Mouse (Mus musculus): Measurements from ENCODE around the gene Toe1.

The Toe1 gene

DNA sequence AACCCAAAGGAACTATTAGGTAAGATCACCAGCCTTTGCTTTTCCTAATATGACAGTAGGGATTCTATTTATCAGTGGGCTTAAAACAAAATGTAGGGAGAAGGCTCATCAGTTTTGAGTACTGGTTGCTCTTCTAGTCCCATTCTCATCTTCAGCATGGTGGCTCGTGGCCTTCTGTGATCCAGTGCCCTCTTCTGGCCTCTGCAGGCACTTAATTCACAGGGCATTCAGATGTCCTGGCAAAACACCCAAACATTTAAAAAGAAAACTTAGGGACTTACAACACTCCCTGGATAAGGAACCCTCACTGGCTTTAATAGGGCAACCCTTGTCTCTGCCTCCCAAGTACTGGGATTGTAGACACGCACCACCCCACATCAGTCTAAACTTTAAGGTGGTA is 13.2 kb downstream of the Toe1 start:
- in situ Hi-C loops (cut with MboI), result no loop called here

DNA sequence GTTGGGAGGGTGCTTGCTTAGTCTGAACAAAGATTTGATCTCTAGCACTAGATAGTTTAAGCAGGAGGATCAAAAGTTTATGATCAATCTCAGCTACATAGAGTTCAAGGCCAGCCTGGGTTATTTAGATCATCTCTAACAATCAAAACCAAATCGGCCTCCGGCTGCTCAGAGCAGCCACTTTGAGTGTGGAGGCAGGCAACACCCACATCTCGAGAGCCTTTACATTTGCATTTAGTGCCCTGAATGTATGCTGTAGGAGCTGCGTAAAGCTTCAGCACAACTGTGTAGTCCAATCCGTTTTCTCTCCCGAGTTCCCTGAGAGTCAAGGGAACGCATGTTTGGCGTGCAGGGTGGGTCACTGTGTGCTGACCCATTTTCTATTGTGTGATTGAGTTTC is 15.0 kb downstream of the Toe1 start:
- in situ Hi-C loops (cut with MboI), result no loop called here

DNA sequence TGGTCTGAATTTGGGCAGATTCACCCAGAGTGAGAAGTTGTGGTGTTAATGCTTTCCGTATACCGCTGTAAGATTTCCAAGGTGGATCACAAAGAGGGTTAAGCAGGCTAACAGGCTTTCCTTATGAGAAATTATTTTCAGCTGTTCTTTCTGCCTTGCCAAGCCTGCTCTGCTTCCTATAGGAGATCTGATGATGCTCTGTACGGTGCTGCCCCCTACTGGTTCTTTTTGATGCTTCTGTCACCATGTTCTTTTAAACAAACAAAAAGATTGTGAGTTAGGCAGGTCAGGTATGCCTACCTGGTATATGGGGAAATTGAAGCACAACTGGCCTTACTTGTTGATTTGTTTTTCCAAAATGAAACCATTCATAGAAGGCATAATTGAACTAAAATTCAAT is 18.5 kb downstream of the Toe1 start:
- in situ Hi-C loops (cut with MboI), result no loop called here

DNA sequence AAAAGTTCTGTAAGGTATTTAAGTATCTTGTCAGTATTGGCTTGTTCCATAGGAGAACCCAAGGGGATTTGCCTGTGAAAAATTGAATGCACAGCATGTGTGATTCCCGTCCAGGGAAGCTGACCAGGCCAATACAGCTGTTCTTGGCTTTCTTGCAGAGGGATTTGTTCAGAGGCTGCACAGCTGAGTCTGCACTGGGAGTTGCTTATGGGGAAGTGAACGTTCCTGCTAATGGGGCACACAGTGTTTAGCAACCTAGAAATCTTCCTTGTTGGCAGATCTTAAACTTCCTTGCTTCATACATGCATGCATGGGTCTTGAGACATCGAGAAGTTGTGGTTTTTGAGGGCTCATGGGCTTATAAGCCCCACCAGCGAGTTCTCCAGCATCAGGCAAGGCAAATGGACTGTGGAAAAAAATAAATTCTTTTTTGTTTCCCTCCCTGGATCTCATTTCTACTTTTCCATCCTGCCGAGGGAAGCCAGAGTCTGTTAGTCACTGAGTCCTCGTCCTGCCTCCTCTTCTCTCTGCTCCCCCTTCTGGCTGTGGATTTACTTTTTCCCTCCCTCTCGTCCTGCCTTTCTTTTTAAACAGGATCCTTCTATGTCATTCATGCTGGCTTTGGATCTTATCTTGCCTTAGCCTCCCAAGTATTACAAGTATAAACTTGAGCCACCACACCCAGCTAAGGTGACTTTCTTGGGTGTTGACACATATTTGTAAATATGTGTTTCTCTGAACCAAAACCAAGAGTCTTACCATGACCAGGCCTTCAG is 19.3 kb downstream of the Toe1 start:
- in situ Hi-C loops (cut with MboI), result no loop called here

DNA sequence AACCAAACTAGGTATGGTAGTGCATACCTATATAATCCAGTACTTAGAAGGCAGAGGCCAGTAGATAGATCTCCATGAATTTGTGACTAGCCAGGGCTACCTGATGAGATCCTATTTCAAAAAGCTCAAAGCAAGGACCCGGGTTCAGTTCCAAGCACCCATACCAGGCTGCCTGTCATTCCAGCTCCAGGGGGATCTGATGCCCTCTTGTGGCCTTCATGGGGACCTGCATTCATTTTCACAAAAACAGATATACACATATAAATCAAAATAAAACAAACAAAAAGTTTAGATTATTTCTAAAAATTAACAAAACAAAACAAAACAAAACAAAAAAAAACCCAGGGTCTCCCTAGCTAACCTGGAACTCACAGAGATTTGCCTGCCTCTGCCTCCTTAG is 20.9 kb downstream of the Toe1 start:
- in situ Hi-C loops (cut with MboI), result no loop called here

DNA sequence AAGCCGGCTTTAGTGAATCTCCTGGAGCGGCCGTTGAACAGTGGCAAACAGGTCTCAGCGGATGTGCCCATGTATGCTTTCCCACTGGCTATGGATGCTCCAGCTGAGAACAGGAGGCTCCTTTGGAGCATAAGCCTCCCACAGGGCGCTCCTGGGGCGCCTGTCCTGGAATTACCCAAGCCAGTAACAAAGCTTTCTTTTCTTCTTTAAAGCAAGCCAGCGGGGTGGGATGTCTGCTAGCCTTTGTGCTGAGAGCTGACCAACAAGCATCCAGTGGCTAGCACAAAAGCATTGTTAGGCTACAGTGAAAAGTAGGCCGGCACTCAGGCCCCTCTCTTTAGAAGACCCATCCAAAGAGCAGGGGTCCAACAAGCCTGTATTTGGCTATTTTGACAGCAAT is 25.3 kb downstream of the Toe1 start:
- in situ Hi-C loops (cut with MboI), result loop anchor here (5.0 kb wide), 1 partner anchor 65 kb away; no protein-coding TSS in a partner anchor

DNA sequence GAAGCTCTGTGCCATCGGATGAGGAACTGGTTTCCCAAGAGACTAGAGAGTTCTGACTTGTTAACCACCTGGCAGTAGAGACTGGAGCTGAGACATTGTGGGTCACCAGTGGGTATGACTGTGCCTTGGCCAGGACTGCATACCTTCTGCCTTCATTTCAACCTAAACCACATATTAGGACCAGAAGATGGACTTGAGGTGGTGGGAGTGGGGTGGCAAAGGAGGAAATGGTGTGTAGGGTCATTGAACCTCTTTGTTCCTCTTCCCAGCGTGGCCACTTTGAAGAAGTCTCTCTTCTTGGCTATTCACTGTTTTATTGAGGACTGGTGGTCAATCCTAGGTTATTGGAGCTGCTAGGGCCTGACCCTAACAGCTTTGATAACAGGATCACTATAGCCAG is 26.1 kb downstream of the Toe1 start:
- in situ Hi-C loops (cut with MboI), result loop anchor here (5.0 kb wide), 1 partner anchor 64 kb away; no protein-coding TSS in a partner anchor

DNA sequence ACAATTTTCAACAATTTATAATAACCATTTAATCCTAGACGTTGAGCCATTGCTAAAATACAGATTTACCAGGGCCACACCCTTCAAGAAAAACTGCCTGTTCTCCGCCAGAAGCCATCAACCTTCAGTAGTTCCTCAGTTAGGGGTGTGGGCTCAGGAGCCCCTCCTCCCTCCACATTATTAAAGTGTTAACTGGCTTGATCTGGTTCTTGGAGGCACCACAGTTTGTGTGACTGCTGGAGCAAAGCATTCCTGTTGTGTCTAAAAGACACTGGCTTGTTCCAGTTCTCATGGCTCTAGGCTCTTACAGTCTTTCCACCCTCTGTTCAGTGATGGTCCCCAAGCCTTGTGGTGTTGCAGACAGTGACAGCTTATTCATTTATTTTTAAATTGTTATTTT is 26.9 kb downstream of the Toe1 start:
- in situ Hi-C loops (cut with MboI), result loop anchor here (5.0 kb wide), 1 partner anchor 63 kb away; no protein-coding TSS in a partner anchor

DNA sequence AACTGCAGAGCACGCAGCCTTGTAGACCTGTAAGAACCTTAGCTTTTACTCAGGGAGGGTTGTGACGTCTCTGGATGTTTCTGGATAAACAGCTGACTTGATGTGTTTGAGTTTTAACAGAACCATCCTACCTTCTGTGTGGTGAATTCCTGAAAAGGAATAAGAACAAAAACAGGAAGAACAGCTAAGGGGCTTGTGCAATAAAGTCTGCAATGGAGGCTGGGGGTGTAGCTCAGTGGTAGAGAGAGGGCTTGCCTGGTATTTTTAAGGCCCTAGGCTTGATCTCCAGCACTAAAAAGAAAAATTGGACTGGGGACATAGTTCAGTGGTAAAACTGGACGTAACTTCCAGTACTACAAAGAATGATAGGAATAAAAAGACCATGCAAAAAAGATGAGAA is 30.4 kb downstream of the Toe1 start:
- in situ Hi-C loops (cut with MboI), result no loop called here

DNA sequence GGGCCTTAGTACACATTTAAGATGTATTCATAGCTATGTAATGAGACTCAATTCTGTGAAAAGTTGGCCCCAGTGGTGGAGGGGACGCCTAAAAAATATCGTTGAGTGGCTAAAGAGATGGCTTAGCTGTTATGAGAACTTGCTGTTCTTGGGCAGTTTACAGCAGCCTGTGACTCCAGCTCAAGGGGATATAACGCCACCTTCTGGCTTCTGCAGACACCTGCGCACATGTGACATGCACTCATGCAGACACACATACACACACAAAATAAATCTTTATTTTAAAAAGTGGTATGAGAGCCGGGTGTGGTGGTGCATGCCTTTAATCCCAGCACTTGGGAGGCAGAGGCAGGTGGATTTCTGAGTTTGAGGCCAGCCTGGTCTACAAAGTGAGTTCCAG is 31.0 kb downstream of the Toe1 start:
- in situ Hi-C loops (cut with MboI), result no loop called here

DNA sequence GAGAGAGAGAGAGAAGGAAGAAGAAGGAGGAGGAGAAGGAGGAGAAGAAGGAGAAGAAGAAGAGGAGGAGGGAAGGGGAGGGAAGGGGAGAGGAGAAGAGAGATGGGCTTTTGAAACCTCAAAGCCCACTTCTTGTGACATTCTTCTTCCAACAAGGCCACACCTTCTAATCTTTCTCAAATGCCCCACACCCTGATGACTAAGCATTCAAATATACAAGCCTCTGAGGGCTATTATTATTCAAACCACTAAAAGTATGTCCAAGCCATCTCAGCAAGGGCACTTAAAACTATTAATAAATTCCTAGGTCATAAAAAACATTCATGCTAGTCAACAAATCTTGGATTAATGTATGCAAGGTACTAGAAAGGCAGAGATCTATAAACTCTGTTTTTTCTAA is 38.4 kb downstream of the Toe1 start:
- in situ Hi-C loops (cut with MboI), result no loop called here

DNA sequence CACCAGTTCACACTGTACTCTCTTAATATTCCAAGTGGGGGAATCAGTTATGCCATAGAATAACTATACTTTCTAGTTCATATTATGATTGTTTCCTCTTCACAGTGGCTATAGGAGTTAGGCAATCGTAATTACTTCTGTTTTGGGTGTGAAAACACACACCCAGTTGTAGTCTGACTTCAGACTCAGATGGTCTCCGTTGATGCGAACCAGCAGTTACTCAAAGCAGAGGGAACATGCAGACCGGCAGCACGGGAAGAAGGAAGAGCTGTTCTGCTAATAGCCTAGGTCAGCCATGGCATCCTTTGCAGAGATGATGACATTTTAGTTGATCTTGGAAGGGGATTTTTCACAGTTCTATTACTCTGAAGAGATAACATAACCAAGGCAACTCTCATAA is 38.9 kb downstream of the Toe1 start:
- in situ Hi-C loops (cut with MboI), result no loop called here

DNA sequence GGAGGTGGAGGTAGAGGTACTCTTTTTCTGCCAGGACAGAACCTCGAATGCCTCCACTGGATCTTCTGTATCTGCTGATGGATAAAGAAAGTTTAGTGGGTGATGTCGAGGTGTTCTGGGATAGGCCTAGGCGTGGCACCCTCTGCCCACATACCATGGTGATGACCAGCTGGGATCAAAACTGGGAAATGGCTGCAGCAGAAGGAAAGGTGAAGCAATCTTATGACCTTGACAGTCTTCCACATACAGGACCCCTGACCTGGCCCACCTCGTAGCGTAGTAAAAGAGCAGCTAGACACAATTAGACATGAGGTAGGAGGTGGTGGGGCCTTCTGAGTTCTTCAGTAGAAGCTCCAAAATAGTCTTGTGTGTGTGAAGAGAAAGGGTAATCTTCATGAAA is 43.4 kb downstream of the Toe1 start:
- in situ Hi-C loops (cut with MboI), result no loop called here

DNA sequence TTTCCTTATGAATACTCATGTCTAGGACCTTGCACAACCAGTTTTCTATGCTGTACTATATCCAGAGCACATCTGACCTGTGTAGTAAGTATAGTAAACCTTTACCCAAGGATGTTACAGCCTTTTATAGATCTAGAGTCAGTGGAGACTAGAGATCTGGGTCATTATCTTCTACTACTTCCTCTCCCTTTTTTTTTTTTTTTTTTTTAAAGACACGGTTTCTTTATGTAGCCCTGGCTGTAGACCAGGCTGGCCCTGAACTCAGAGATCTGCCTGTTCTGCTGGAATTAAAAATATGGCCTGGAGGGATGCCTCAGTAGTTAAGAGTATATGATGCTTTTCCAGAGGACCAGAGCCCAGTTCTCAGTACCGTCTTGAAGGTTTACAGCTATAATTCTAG is 45.5 kb downstream of the Toe1 start:
- in situ Hi-C loops (cut with MboI), result no loop called here

DNA sequence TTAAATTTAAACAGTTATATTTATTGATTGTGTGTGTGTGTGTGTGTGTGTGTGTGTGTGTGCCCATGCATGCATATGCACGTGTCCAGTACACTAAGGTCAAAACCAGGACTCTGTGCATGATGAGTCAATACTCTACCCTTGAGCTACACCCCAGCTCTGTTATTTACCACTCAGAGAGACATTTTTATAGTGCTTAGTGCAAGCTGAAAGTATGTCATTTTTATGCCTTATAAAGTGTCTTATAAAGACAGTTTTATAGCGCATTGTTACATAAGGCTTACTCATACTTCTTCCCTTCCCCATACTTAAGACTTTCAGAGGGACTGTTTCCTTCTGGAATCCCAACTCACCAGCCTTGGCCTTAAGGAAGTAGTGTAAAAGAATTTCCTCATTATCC is 57.7 kb downstream of the Toe1 start:
- in situ Hi-C loops (cut with MboI), result no loop called here
